Mouse (Mus musculus): ENCODE measurements around the gene Axin2.

DNA sequence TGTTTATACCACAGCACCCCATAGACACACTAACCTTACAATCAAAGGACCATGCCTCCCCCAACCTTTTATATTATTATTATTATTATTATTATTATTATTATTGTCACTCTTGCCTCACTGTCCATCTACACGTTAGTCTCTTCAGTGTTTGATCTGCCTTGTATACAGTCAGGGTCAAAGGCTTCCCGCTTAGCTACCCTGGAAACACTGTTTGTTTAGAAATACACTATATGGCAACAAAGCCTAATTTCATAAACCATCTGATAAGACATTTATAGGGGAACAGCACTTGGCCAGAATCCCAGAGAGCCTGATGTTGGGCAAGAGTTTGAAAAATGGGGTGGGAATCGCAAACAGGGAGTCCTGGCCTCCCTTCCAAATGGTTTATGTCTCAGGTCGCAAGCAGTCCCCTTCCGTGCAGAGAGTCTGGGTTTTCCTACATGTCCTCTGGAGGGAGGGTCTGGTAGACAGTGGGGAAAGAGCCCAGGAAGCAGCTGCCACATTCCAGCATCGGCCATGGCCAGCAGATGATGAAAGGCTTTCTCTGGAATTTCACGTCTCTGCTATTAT, 43.4 kb upstream of the Axin2 start:
- TF ChIP-seq USF1 (IDR thresholded peaks at IDR 0.05; ENCODE audit: low read depth, low read length), result no peak
- TF ChIP-seq POLR2A (IDR thresholded peaks at IDR 0.05; ENCODE audit: low read depth, low read length), result no peak
- TF ChIP-seq ETS1 (conservative IDR thresholded peaks at IDR 0.05; ENCODE audit: low read depth, low read length), result no peak
- no peak for TF ChIP-seq HCFC1 (IDR thresholded peaks at IDR 0.05; ENCODE audit: low read depth, low read length)
- no peak for TF ChIP-seq UBTF (IDR thresholded peaks at IDR 0.05; ENCODE audit: low read depth, low read length)
- no peak for TF ChIP-seq RCOR1 (conservative IDR thresholded peaks at IDR 0.05; ENCODE audit: low read depth, low read length)
- no peak for TF ChIP-seq CTCF (conservative IDR thresholded peaks at IDR 0.05 in 1 of 2, IDR thresholded peaks at IDR 0.05 in 1 of 2; ENCODE audit: low read depth in 2 of 2, low read length in 2 of 2)
